Mouse (Mus musculus): ENCODE results near the gene Myo18b. TPM values are rescaled to one million over a fixed set of nuclear protein-coding genes. Genes with fewer than 3 reads are reported as not detected.

Myo18b gene
- polyA plus RNA-seq, 1 experiment from 2014 or later, result 0.32 TPM

GRCm38 (mm10) chr5:112693286-112693849 lies 202.8 kb downstream of the Myo18b start:
- Histone ChIP-seq H3K9me3 (replicated peaks) (no peaks in the 10 kb centered on the region), H3K4me3 (replicated peaks) (no peak overlapping the region), H3K27ac (replicated peaks) (no peak overlapping the region), H3K4me1 (replicated peaks) (no peaks in the 10 kb centered on the region), H3K4me2 (no peak overlapping the region), H3K36me3 (replicated peaks) (no peaks in the 10 kb centered on the region), H3K27me3 (no peaks in the 10 kb centered on the region), H3K9ac (no peak overlapping the region)
- ATAC-seq (ENCODE audit: insufficient read depth), result no peak
- WGBS (ENCODE audit: insufficient replicate concordance), result 67% methylated on average over 18 of the region's 18 CpGs

GRCm38 (mm10) chr5:112687100-112687818 lies 208.9 kb downstream of the Myo18b start:
- H3K36me3 ChIP-seq (replicated peaks), result no peaks in the 10 kb centered on the region
- H3K27ac ChIP-seq (replicated peaks), result no peak overlapping the region
- no peak overlapping the region for H3K9ac ChIP-seq

DNA sequence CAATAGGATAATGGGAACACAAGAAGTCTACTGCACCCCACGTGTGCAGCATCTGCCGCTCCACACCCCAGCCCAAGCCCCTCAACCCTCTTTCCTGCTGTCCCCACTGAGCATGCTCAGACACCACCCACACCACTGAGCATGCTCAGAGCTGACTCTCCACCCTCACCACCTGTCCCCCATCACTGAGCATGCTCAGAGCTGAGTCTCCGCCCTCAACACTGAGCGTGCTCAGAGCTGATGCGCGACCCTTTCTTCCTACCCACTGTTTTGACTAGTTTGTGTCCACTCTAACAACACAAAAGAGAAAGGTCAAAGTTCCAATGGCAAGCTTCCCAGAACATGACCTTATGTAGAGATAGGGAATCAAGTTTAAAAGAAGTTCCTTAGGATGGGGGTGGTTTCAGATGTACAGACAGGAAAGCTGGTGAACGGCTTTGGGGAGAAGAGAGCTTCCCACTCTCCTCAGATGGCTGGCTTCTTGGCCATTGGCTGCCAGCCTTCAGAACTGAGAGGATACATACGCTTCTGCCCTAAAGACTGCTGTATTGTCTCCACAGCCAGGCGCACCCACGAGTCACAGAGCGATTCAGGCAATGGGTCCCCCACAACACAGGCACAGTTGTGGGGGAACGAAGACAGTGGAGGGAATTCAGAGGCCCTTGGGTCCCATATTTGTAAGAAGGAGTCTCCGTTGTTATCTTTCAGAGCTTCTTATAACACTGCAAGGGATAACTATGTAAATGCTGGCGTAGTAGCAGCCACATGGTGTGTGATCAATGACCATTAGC lies 209.7 kb downstream of the Myo18b start:
- H3K36me3 ChIP-seq (replicated peaks), result no peaks in the 10 kb centered on the region
- H3K4me1 ChIP-seq (replicated peaks), result no peaks in the 10 kb centered on the region
- ATAC-seq (ENCODE audit: insufficient read depth), result no peak
- 69% methylated on average over 14 of the region's 14 CpGs for WGBS (ENCODE audit: insufficient replicate concordance)
- no peaks in the 10 kb centered on the region for H3K27me3 ChIP-seq
- H3K9me3 ChIP-seq (replicated peaks), result no peaks in the 10 kb centered on the region
- no peak overlapping the region for H3K4me3 ChIP-seq (replicated peaks)
- no peak overlapping the region for H3K9ac ChIP-seq
- H3K27ac ChIP-seq (replicated peaks), result no peak overlapping the region
- no peak overlapping the region for H3K4me2 ChIP-seq

More at GRCm38 (mm10) chr5:112687100-112687818, 208.9 kb downstream of the Myo18b start:
- Histone ChIP-seq H3K4me3 (replicated peaks) (no peak overlapping the region), H3K27me3 (no peaks in the 10 kb centered on the region), H3K4me2 (no peak overlapping the region), H3K9me3 (replicated peaks) (no peaks in the 10 kb centered on the region), H3K4me1 (replicated peaks) (no peaks in the 10 kb centered on the region)
- 56% methylated on average over 4 of the region's 4 CpGs for WGBS (ENCODE audit: insufficient replicate concordance)
- no peak for ATAC-seq (ENCODE audit: insufficient read depth)

DNA sequence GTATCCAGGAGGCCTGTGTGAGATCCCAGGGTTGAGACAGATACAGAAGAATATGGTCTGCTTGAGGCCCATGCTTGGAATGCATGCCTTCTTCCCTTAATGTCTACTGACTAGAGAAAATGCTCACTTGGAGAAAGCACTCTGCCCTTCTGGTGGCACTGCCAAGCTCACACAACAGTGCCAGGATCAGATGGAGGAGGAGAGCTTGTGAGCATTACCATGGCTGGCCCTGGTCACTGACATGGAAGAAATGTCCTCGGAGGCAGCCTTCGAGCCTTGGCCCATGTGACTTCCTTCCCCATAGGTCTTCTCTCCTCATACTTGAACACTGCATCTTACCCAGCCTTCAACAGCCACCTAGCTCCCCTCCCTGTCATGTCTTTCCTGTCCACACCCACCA lies 216.9 kb downstream of the Myo18b start:
- H3K36me3 ChIP-seq (replicated peaks), result no peaks in the 10 kb centered on the region
- no peak overlapping the region for H3K4me3 ChIP-seq (replicated peaks)
- H3K9me3 ChIP-seq (replicated peaks), result no peaks in the 10 kb centered on the region
- H3K27me3 ChIP-seq, result no peaks in the 10 kb centered on the region
- no peaks in the 10 kb centered on the region for H3K4me1 ChIP-seq (replicated peaks)
- 55% methylated on average over 2 of the region's 2 CpGs for WGBS (ENCODE audit: insufficient replicate concordance)
- H3K4me2 ChIP-seq, result no peak overlapping the region
- no peak overlapping the region for H3K27ac ChIP-seq (replicated peaks)
- no peak for ATAC-seq (ENCODE audit: insufficient read depth)
- H3K9ac ChIP-seq, result no peak overlapping the region

DNA sequence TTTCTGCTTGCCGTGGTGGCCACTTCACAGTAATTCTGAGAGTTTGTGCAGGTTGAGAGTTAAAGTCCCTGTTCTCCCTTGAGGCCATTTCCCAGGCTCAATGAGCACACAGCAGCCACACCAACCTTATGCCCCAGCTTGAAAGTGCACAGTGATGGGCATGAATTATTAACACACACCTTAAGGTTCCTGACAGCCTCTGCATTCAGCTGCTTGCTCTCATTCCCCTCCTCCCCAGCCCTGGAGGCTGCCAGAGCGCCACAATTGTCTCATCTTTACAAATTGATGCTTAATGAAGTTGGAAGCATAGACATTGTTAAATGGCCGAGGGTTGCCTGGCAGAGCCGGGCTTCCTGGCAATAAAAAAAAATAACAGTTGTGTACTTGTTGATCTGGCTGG lies 218.0 kb downstream of the Myo18b start:
- Histone ChIP-seq H3K9ac (no peak overlapping the region), H3K36me3 (replicated peaks) (no peaks in the 10 kb centered on the region), H3K9me3 (replicated peaks) (no peaks in the 10 kb centered on the region), H3K4me3 (replicated peaks) (no peak overlapping the region), H3K27me3 (no peaks in the 10 kb centered on the region), H3K4me1 (replicated peaks) (no peaks in the 10 kb centered on the region), H3K4me2 (no peak overlapping the region), H3K27ac (replicated peaks) (no peak overlapping the region)
- ATAC-seq (ENCODE audit: insufficient read depth), result no peak
- 54% methylated on average over 4 of the region's 4 CpGs for WGBS (ENCODE audit: insufficient replicate concordance)

- Histone ChIP-seq H3K9ac (no peak overlapping the region), H3K4me1 (replicated peaks) (no peaks in the 10 kb centered on the region), H3K4me2 (no peak overlapping the region), H3K27me3 (no peaks in the 10 kb centered on the region), H3K9me3 (replicated peaks) (no peaks in the 10 kb centered on the region), H3K27ac (replicated peaks) (no peak overlapping the region), H3K4me3 (replicated peaks) (no peak overlapping the region), H3K36me3 (replicated peaks) (no peaks in the 10 kb centered on the region)
- ATAC-seq (ENCODE audit: insufficient read depth), result no peak
- 58% methylated on average over 5 of the region's 5 CpGs for WGBS (ENCODE audit: insufficient replicate concordance)
These were observed 221.4 kb downstream of the Myo18b start for GRCm38 (mm10) chr5:112674806-112675205.

- Histone ChIP-seq H3K4me3 (replicated peaks) (no peak overlapping the region), H3K9me3 (replicated peaks) (no peaks in the 10 kb centered on the region), H3K27ac (replicated peaks) (no peak overlapping the region), H3K4me1 (replicated peaks) (no peaks in the 10 kb centered on the region), H3K9ac (no peak overlapping the region), H3K27me3 (no peaks in the 10 kb centered on the region), H3K36me3 (replicated peaks) (no peaks in the 10 kb centered on the region), H3K4me2 (no peak overlapping the region)
- no peak for ATAC-seq (ENCODE audit: insufficient read depth)
- WGBS (ENCODE audit: insufficient replicate concordance), result 53% methylated on average over 7 of the region's 7 CpGs
These were observed 223.7 kb downstream of the Myo18b start for GRCm38 (mm10) chr5:112672457-112672856.

DNA sequence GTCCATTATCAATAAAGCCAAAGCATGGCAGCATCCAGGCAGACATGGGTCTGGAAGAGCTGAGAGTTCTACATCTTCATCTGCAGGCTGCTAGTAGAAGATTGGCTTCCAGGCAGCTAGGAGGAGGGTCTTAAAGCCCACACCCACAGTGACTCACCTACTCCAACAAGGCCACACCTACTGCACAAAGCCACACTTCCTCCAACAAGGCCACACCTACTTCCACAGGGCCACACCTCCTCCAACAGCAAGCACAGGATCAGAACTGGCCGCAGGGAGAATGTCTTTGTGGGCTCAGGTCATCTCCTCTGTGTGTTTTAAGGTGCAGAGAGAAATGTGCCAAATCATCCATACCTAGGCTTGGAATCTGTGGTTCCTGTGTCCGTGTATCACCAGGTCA lies 224.2 kb downstream of the Myo18b start:
- H3K27me3 ChIP-seq, result no peaks in the 10 kb centered on the region
- H3K4me2 ChIP-seq, result no peak overlapping the region
- no peaks in the 10 kb centered on the region for H3K36me3 ChIP-seq (replicated peaks)
- no peak overlapping the region for H3K4me3 ChIP-seq (replicated peaks)
- no peaks in the 10 kb centered on the region for H3K4me1 ChIP-seq (replicated peaks)
- H3K27ac ChIP-seq (replicated peaks), result no peak overlapping the region
- ATAC-seq (ENCODE audit: insufficient read depth), result no peak
- 30% methylated on average over 2 of the region's 2 CpGs for WGBS (ENCODE audit: insufficient replicate concordance)
- no peaks in the 10 kb centered on the region for H3K9me3 ChIP-seq (replicated peaks)
- no peak overlapping the region for H3K9ac ChIP-seq

DNA sequence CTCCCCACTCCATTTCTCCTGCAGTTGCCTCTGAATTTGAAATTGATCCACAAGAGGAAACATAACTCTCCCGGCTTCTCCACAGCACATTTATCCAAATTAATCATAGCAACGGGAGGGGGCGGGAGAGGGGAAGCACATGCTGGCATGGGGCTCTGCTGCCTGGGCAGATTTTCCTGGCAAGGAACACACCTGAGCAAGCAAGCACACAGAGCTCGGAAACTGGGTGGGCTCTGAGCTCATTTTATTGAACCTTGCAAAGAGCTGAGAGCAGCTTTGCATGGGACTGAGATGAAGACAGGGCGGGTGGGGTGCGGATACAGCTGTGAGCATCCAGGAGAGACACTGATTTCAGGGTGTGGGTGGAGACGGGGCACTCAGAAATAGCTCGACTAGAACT lies 229.0 kb downstream of the Myo18b start:
- ATAC-seq (ENCODE audit: insufficient read depth), result no peak
- WGBS (ENCODE audit: insufficient replicate concordance), result 61% methylated on average over 8 of the region's 8 CpGs

GRCm38 (mm10) chr5:112665661-112666060 lies 230.5 kb downstream of the Myo18b start:
- H3K4me1 ChIP-seq (replicated peaks), result no peaks in the 10 kb centered on the region
- no peak overlapping the region for H3K9ac ChIP-seq
- no peaks in the 10 kb centered on the region for H3K36me3 ChIP-seq (replicated peaks)
- no peaks in the 10 kb centered on the region for H3K27me3 ChIP-seq
- no peak for ATAC-seq (ENCODE audit: insufficient read depth)
- 44% methylated on average over 7 of the region's 7 CpGs for WGBS (ENCODE audit: insufficient replicate concordance)
- no peak overlapping the region for H3K4me3 ChIP-seq (replicated peaks)
- H3K27ac ChIP-seq (replicated peaks), result no peak overlapping the region
- no peak overlapping the region for H3K4me2 ChIP-seq
- H3K9me3 ChIP-seq (replicated peaks), result no peaks in the 10 kb centered on the region; the same call in 1 of the 2 replicates

More for the DNA sequence above, 229.0 kb downstream of the Myo18b start:
- no peak overlapping the region for H3K4me3 ChIP-seq (replicated peaks)
- no peak overlapping the region for H3K9ac ChIP-seq
- H3K36me3 ChIP-seq (replicated peaks), result no peaks in the 10 kb centered on the region
- H3K9me3 ChIP-seq (replicated peaks), result no peaks in the 10 kb centered on the region; the same call in 1 of the 2 replicates
- no peak overlapping the region for H3K4me2 ChIP-seq
- H3K27me3 ChIP-seq, result no peaks in the 10 kb centered on the region
- H3K27ac ChIP-seq (replicated peaks), result no peak overlapping the region
- H3K4me1 ChIP-seq (replicated peaks), result no peaks in the 10 kb centered on the region

DNA sequence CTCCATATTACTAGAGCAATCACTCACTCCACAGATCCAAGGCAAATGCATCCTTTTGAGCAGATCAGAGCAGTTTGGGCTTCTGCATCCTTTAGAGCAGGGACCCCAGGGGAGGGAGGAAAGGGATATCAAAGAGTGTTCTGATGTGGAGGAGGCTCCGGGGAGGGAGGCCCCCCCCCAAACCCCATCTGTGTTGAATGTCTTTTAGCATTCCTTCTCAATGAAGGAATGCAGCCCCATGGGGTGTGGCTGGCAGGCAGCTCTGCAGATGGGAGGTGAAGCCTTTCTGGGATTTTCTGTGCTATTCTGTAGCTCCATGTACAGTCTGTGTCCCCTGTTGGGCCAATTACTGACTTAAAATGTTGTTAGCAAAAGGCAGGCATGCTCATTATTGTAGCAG lies 232.5 kb downstream of the Myo18b start:
- no peak for ATAC-seq (ENCODE audit: insufficient read depth)
- WGBS (ENCODE audit: insufficient replicate concordance), result 0% methylated on average over 1 of the region's 1 CpGs
- no peaks in the 10 kb centered on the region for H3K27me3 ChIP-seq
- no peak overlapping the region for H3K4me3 ChIP-seq (replicated peaks)
- no peaks in the 10 kb centered on the region for H3K36me3 ChIP-seq (replicated peaks)
- no peak overlapping the region for H3K9ac ChIP-seq
- no peaks in the 10 kb centered on the region; the same call in 1 of the 2 replicates for H3K9me3 ChIP-seq (replicated peaks)
- no peak overlapping the region for H3K4me2 ChIP-seq
- no peaks in the 10 kb centered on the region for H3K4me1 ChIP-seq (replicated peaks)
- H3K27ac ChIP-seq (replicated peaks), result no peak overlapping the region

Measured in liver, embryonic 15.5 days (tissue).